Mouse (Mus musculus) MEL (cell line): ENCODE results near the gene 2310039H08Rik. TPM values are rescaled to one million over a fixed set of nuclear protein-coding genes. Genes with fewer than 3 reads are reported as not detected.
"Not testable (repeated sequence)": the region's sequence is repeated elsewhere in the genome, so short reads cannot be mapped to it uniquely, and the experiment has no call there.

Source experiments
- DNase-seq: peaks from one replicate; pipeline ENCODE4 v3.0.0; 2011; ENCODE audit warnings: low read depth, low spot score
- H3K27ac ChIP-seq: 2 replicates; pipeline ENCODE4 v1.5.1; 2012; ENCODE audit warnings: low read depth, mild to moderate bottlenecking, control low read depth, low read length, moderate library complexity; ENCODE audit not compliant: control insufficient read depth
- H3K27me3 ChIP-seq, 2 experiments: fragments of 150-350 bp in 1 of 2; sonication (generic) in 1 of 2; 2 replicates each; pipeline ENCODE4 v1.6.1; 2012; ENCODE audit warnings: low read length in 2 of 2, mild to moderate bottlenecking in 2 of 2, improper control_type of control experiment in 1 of 2, moderate library complexity in 1 of 2; ENCODE audit not compliant: insufficient read depth in 2 of 2, control insufficient read depth in 1 of 2
- H3K36me3 ChIP-seq, 2 experiments: 2 replicates each; pipeline ENCODE4 v1.6.1; 2012 to 2014; ENCODE audit warnings: low read length in 2 of 2, improper control_type of control experiment in 1 of 2, inconsistent platforms in 1 of 2, mild to moderate bottlenecking in 1 of 2; ENCODE audit not compliant: insufficient read depth in 2 of 2, control insufficient read depth in 1 of 2
- H3K4me1 ChIP-seq, 2 experiments: fragments of 150-350 bp in 1 of 2; sonication (generic) in 1 of 2; 2 replicates each; pipeline ENCODE4 v1.6.1; 2012; ENCODE audit warnings: low read length in 2 of 2, improper control_type of control experiment in 1 of 2, mild to moderate bottlenecking in 1 of 2; ENCODE audit not compliant: insufficient read depth in 2 of 2, control insufficient read depth in 1 of 2
- H3K4me3 ChIP-seq, 2 experiments: fragments of 150-350 bp in 1 of 2; sonication (generic) in 1 of 2; 2 replicates each; pipeline ENCODE4 v1.5.1; 2012; ENCODE audit warnings: low read depth in 2 of 2, low read length in 2 of 2, mild to moderate bottlenecking in 2 of 2, moderate library complexity in 2 of 2, control low read depth in 1 of 2, improper control_type of control experiment in 1 of 2; ENCODE audit not compliant: control insufficient read depth in 1 of 2, insufficient read depth in 1 of 2
- H3K79me2 ChIP-seq: 2 replicates; pipeline ENCODE4 v1.6.1; 2012; ENCODE audit warnings: mild to moderate bottlenecking, low read length, moderate library complexity; ENCODE audit not compliant: control insufficient read depth, poor library complexity, insufficient read depth
- H3K9ac ChIP-seq: 2 replicates; pipeline ENCODE4 v1.6.1; 2012; ENCODE audit warnings: low read depth, mild to moderate bottlenecking, control low read depth, low read length, moderate library complexity; ENCODE audit not compliant: control insufficient read depth, poor library complexity, severe bottlenecking
- H3K9me3 ChIP-seq: fragments of 150-350 bp; sonication (generic); replicated peaks from 2 replicates; pipeline ENCODE4 v1.6.1; 2012; ENCODE audit warnings: mild to moderate bottlenecking, low read length, improper control_type of control experiment, moderate library complexity; ENCODE audit not compliant: insufficient read depth
- CHD1 ChIP-seq: IDR thresholded peaks from 2 replicates; pipeline ENCODE4 v1.6.1; 2012; ENCODE audit warnings: low read depth, mild to moderate bottlenecking, inconsistent platforms, low read length, improper control_type of control experiment
- CHD2 ChIP-seq: IDR thresholded peaks from 2 replicates; pipeline ENCODE4 v1.6.1; 2011; ENCODE audit warnings: low read length, improper control_type of control experiment
- E2F4 ChIP-seq: IDR thresholded peaks from 2 replicates; pipeline ENCODE4 v1.6.1; 2011; ENCODE audit warnings: low read depth, low read length, improper control_type of control experiment, borderline replicate concordance
- ELF1 ChIP-seq: IDR thresholded peaks from 2 replicates; pipeline ENCODE4 v1.6.1; 2014; ENCODE audit warnings: low read depth, mild to moderate bottlenecking, inconsistent platforms, low read length, improper control_type of control experiment, moderate library complexity
- ETS1 ChIP-seq: IDR thresholded peaks from 2 replicates; pipeline ENCODE4 v1.6.1; 2012; ENCODE audit warnings: low read depth, mild to moderate bottlenecking, inconsistent platforms, low read length, improper control_type of control experiment, moderate library complexity
- JUND ChIP-seq: IDR thresholded peaks from 2 replicates; pipeline ENCODE4 v1.6.1; 2011; ENCODE audit warnings: low read depth, mild to moderate bottlenecking, improper control_type of control experiment, low read length
- KAT2A ChIP-seq: conservative IDR thresholded peaks from 2 replicates; pipeline ENCODE4 v1.6.1; 2012; ENCODE audit warnings: low read depth, low read length, improper control_type of control experiment, inconsistent platforms
- MXI1 ChIP-seq: IDR thresholded peaks from 2 replicates; pipeline ENCODE4 v1.6.1; 2011; ENCODE audit warnings: mild to moderate bottlenecking, low read depth, low read length, improper control_type of control experiment
- MYB ChIP-seq: IDR thresholded peaks from 2 replicates; pipeline ENCODE4 v1.6.1; 2011; ENCODE audit warnings: mild to moderate bottlenecking, low read depth, low read length, improper control_type of control experiment
- MYC ChIP-seq: IDR thresholded peaks from 2 replicates; pipeline ENCODE4 v1.6.1; 2011; ENCODE audit warnings: low read depth, mild to moderate bottlenecking, low read length, improper control_type of control experiment, moderate library complexity
- POLR2AphosphoS2 ChIP-seq: IDR thresholded peaks from 2 replicates; pipeline ENCODE4 v1.6.1; 2011; ENCODE audit warnings: low read length, improper control_type of control experiment
- POLR2AphosphoS5 ChIP-seq: IDR thresholded peaks from 2 replicates; pipeline ENCODE4 v1.6.1; 2012; ENCODE audit warnings: low read depth, borderline replicate concordance, mild to moderate bottlenecking, inconsistent platforms, low read length, moderate library complexity, mixed read lengths
- RAD21 ChIP-seq: IDR thresholded peaks from 2 replicates; pipeline ENCODE4 v1.6.1; 2011; ENCODE audit warnings: mild to moderate bottlenecking, low read depth, low read length, improper control_type of control experiment
- TAL1 ChIP-seq: IDR thresholded peaks from 2 replicates; pipeline ENCODE4 v1.6.1; 2012; ENCODE audit warnings: mild to moderate bottlenecking, inconsistent platforms, low read length, moderate library complexity, mixed read lengths
- UBTF ChIP-seq: IDR thresholded peaks from 2 replicates; pipeline ENCODE4 v1.6.1; 2012; ENCODE audit warnings: low read depth, mild to moderate bottlenecking, inconsistent platforms, low read length, improper control_type of control experiment, moderate library complexity, borderline replicate concordance; ENCODE audit not compliant: insufficient read depth
- USF1 ChIP-seq: IDR thresholded peaks from 2 replicates; pipeline ENCODE4 v1.6.1; 2014; ENCODE audit warnings: low read depth, mild to moderate bottlenecking, inconsistent platforms, low read length, improper control_type of control experiment, moderate library complexity
- ZC3H11A ChIP-seq: IDR thresholded peaks from 2 replicates; pipeline ENCODE4 v1.6.1; 2012; ENCODE audit warnings: low read depth, mild to moderate bottlenecking, inconsistent platforms, low read length, improper control_type of control experiment
- polyA plus RNA-seq, 2 experiments: library from polyadenylated mRNA; stranded (reverse) in 1 of 2; unstranded in 1 of 2; fragments of >175 nt in 1 of 2; fragments of >200 nt in 1 of 2; gene quantifications; 2 replicates each; pipeline versions ENCODE4 v1.2.1 to v1.2.4; 2012; ENCODE audit warnings: low replicate concordance in 2 of 2, low read depth in 1 of 2; ENCODE audit not compliant: insufficient read length in 2 of 2, insufficient read depth in 1 of 2, missing spikeins in 1 of 2
- total RNA-seq: library from RNA; depleted of rRNA; stranded (reverse); fragments of 300-350 nt; gene quantifications from 2 replicates; pipeline ENCODE4 v1.2.3, GENCODE M21; 2012

The 2310039H08Rik gene
- total and polyA plus RNA-seq, 3 experiments = 41.3 to 53.2 TPM; not detected in 1

DNA sequence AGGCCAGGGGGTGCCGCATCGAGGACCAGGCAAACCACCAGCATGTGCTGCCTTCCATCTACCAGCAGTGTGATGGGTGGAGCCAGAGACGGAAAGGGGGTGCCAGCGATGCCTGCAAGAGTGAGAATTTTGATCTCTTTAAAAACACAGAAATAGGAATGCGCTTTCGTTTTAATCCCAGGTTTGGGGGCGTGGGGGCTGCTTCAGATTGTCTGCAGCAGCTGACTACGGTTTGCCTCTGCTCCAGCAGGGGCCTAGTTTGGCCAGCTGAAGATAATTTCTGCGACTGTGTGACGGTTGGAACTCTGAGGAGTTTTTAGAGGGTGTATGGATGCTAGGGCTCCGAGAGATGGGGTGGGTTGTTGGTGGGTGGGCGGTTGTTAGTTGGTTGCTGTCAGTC lies 13.7 kb upstream of the 2310039H08Rik start:
- Histone ChIP-seq H3K4me1 (no peaks in the 10 kb centered on the region), H3K9me3 (no peaks in the 10 kb centered on the region), H3K27me3 (peaks cover 6 to 9% of the 10 kb centered on the region in 2 experiments), H3K79me2 (no peaks in the 10 kb centered on the region), H3K27ac (no peak overlapping the region), H3K9ac (no peak overlapping the region), H3K4me3 (no peak overlapping the region), H3K36me3 (no peaks in the 10 kb centered on the region)
- TF ChIP-seq TAL1 (no peak), POLR2AphosphoS2 (no peak), RAD21 (no peak), ZC3H11A (no peak), POLR2AphosphoS5 (no peak)
- no peak for DNase-seq

- H3K9me3 ChIP-seq = no peaks in the 10 kb centered on the region
- H3K36me3 ChIP-seq = no peaks in the 10 kb centered on the region
- H3K9ac ChIP-seq = no peak within 1 kb of the TSS
- no peak for DNase-seq
- no peaks in the 10 kb centered on the region for H3K4me1 ChIP-seq
- H3K79me2 ChIP-seq = no peaks in the 10 kb centered on the region
- H3K27me3 ChIP-seq = peaks cover 6 to 9% of the 10 kb centered on the region in 2 experiments
- H3K4me3 ChIP-seq = no peak within 1 kb of the TSS
- TF ChIP-seq USF1 (no peak), MYC (no peak), POLR2AphosphoS5 (no peak), E2F4 (no peak), MYB (no peak), RAD21 (no peak), MXI1 (no peak), UBTF (no peak), KAT2A (no peak), JUND (no peak), ELF1 (no peak), CHD2 (no peak), CHD1 (no peak), ETS1 (no peak)
- no peak within 1 kb of the TSS for H3K27ac ChIP-seq
Measured at GRCm38 (mm10) chr17:46763544-46763943, 8.9 kb upstream of the 2310039H08Rik start, which contains the start of gene Ptcra. TSS of gene Ptcra (minus strand) at chr17:46763712.

GRCm38 (mm10) chr17:46764916-46765315 lies 7.5 kb upstream of the 2310039H08Rik start:
- not testable (repeated sequence) for H3K9me3 ChIP-seq, H3K36me3 ChIP-seq, H3K27me3 ChIP-seq, H3K4me3 ChIP-seq, H3K79me2 ChIP-seq, H3K27ac ChIP-seq, H3K4me1 ChIP-seq, DNase-seq, H3K9ac ChIP-seq
